Mouse (Mus musculus) neural tube, embryonic 10.5 days (tissue): Measurements from ENCODE around the gene Focad.

Experiments used
- DNase-seq: peaks from one replicate; pipeline ENCODE4 v3.0.0-alpha.2; 2017; ENCODE audit warnings: low spot score; ENCODE audit errors: extremely low spot score

Focad gene

DNA sequence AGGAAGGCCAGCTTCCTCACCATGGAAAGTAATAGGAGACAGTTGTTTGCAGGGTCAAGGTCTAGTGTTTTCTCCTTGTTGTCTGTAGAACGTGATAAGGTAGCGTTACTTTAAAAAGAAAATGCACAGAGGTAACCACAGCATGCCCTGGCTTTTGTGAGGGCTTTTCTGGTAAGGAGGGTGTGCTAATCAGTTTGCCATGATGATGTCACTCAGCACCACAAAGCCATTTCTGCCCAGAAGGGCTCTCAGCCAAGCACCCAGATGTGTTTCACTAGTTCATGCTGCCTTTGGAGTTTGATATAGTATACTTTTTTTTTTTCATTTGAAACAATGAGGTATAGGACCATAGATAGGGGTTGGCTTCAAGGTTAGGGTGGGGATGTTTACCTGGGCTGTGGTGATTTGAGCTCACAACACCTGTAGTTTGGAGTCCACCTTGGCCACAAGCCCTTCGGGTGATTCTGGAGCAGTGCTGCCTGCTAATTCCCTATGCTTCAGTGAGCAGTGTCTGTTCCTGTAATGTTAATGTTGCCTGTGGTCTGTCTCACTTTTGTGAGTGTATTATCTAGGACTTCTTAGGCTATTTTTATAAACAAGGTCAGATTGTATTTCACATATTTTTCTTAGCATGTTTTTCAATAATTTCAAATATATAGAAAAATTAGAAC lies 61.2 kb downstream of the Focad start:
- no peak for DNase-seq

DNA sequence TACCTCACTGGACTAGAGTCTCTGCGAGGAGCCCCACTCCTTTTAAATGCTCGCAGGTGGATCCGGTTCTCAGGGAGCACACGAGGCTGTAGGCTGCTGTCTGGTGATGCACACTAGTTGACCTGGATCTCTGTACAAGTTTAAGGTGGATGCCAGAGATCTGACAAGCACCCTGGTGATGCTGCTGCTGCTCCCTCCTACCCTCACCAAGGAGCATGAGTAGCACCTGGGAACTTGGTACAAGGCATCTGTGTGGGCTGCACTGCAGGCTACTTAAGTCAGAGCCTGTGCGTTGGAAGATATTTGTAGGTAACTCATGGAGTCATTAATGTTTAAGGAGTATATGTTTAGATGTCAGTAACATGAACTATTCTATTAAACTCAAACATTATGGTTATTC lies 62.5 kb downstream of the Focad start:
- no peak for DNase-seq

DNA sequence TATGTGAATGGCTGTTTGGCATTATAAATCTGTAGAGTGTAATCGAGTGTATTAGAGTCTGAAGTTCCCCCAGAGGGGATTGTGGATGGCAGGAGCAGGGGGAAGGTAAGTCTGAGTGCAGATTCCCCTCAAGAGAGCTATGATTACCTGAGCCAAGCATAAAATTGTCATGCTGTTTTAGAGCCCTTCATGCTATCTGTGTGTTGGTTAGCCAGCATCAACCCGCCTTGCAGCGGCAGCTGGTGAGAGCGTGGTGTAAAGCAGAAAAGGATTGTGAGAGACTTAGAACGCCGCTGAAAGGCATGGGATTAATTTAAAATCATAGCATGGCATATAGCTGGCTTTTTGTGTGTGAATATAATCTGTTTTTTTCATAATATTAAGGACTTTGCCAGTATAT lies 63.2 kb downstream of the Focad start:
- DNase-seq: no peak

DNA sequence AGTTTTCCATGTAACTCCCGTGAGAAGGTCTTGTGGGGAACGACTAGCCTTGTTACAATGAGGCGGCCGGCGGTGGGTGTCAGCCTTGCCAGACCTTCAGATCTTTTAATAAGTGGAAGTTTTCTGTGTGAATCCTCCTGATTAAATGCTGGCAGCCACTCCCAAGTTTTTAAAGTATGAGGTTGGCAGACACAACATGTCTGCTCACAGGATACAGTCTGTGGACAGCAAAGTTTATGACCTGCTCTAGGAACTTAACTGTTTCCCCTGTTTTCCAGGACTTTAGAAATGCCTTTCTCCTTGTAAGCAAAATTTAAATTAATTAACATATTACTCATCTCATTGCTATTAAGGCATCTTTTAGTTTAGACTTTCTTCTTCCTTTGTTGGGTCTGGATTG lies 64.8 kb downstream of the Focad start:
- no peak for DNase-seq

DNA sequence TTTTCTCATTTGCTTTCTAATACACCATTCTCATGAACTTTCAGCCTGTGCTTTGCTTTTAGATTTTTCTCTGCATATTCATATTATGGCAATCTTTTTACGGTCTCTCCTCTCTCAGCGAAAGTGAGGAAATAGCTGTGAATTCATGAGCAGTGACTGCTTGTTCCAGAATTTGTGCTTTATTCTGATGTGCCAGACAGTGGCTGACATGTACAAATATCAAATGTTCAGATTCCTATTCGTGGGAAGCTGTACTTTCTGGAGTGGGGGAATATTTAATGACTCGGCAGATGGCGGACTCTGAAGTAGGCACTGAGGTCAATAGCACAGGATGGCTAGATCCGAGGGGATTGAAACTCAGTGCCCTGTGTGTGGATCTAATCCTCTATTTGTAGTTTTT lies 65.3 kb downstream of the Focad start:
- DNase-seq: no peak

DNA sequence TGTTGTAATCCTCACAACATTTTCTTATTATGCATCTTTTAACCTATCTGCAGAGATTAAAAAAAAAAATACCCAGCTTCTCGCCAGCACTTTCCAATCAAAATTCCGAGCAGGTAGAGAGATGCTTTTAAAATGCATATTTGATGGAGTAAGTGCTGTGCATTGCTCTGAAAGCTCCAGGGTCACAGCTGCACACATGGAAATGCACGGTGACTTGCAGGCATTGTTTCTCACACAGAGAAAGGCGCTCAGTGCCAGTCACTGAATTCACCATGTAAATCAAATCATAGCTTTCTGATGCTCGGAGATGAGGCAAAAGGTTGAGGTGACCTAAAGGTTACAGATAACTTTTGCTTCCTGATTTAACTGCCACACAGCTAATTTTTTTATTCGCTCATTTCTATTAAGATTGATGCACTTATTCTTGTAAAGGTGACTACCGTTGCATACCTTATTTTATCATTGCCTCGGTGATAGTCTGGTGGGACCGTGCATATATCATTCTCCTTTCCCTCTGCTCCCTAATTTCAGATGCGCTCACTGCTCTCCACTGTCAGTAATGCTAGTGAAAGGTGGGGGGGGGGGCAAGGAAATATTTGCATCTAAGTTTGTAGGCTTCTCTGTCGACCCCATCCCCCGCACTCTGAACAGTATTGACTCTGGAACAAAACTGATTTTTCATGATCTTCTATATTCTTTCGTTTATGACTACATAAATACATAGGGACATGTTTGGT lies 69.2 kb downstream of the Focad start:
- no peak for DNase-seq

DNA sequence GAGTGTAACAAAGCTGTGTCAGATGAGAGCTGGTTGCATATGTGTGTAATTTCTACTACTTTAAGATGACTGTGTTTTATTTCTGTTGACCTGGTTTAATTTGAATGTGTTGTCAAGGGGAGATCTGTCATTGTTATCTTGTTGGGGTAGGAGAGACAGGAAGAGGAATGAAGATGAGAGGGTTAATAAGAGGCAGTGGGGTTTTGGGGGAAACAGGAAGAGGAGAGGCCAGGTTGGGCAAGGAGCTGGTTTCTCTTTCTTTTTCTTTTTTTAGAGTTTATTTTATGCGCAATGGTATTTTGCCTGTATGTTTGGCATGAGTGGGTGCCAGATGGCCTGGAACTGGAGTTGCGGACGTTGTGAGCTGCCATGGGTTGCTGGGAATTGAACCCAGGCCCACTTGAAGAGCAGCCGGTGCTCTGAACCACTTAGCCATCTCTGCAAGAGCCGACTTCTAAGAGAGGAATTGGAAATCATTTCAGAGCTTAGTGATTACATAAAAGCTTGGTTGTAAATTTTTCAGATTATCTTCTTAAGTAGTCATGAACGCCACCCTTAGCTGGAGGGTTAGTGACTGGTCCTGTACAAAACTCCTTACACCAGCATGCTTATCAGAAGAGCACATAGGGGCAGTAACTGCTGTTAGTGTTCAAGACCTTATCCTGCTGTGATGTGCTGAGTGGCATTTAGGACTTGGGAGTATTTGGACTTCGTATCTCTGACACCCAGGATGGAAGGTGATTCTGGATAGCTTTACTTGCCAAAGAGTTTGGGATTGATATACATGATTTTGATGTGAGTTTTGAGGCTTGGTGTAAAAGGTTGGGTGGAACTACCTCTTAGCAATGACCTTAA lies 72.8 kb downstream of the Focad start:
- DNase-seq: no peak

DNA sequence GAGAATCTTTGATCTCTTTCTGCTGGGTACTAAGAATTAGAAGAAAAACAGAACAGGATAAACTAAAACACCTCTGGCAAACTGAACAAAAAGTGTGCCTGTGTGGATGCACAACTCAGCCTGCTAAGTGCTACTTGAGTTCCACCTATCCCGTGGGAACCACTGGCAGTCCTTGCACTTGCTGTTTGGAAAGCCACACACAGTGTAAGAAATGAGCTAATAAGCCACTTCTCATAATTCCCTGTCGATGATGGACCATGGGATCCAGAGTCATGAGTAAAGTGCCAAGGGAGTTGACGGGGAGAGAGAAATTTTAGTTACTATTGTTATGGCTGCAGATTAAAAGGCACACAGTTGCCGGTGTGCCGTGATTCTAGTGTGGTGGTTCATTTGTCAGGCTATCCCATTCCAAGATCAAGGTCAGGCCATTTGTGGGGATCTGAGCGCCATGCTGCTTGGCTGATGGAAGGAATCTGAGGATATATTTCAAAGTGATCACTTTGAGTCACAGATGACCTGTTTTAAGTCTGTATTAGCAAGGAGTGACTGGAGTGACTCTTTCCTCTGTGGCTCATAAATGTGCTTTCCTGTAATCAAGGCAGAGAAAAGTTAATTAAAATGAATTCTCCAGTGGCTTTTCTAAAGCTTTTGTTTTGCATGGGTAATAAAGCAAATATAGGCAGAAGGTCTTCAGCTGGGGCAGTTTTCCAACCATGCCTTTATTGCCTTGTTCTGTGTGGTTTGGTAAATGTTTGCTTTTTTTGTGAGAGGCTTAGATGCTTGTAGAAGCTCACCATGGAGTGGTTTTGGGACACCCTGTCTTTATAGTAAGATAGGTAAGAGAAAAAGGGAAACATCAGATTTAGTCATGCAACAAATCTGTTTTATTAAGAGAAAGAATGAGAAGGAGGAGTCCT lies 80.9 kb downstream of the Focad start:
- no peak for DNase-seq

DNA sequence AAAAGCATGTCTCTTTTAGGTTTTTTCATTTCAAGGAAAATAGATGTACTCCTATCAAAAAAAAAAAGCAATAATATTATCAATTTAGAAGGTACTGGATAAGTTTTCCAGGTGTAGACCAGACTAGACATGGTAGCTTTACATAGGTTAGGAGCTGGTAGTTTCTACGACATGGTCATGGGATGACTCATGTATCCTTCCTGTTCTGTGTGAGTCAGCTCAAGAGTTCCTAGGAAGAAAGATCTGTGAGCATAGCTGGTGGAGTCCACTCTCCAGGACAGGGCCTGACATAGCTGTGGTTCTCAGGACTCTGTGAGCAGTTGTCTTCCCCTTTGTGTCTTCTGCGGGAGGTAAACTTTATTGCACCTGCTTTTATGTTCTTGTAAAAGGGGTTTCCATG lies 84.9 kb downstream of the Focad start:
- no peak for DNase-seq

DNA sequence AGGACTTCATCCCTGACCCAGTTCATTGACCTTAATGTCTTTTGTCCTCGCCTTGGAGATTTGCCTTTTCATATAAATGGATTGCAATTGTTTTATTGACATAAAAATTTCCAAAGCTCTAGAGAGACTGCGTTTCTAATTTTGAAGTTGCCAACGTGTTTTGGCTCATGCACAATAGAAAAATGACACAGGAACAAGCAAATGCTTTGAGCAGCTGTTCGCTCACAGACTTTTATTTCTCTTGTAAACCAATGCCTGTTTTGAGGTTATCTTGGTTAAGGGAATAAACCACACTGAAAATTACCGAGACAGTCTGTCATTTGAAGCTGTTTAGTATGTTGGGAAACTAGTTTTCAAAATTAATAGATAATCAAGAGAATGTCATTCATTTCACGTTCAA lies 89.9 kb downstream of the Focad start:
- DNase-seq: no peak

DNA sequence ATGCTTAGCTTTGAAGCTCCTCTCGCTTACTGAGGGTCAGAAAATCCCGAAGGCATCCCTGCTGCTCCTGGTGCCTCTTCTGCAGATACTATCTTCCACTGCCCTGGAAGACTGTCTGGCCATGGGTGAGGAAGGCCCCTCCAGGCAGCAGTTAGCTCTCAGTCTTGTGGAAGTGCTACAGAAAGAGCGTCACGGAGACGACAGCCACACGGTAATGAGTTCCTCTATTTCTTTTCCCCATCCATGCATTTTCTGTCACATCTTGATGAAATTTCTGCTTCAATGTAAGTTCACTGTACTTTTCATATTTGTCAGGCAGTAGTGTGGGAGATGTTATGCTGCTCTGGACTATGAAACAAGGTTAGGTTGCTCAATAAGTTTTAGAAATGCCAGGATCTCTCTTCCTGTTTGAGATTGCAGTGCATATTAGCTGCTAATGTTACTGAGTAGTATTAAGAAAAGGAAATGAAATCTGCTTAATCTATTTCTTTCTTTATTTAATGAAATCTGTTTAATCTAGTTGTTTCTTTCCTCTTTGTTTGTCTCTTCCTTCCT lies 91.5 kb downstream of the Focad start:
- DNase-seq: no peak

DNA sequence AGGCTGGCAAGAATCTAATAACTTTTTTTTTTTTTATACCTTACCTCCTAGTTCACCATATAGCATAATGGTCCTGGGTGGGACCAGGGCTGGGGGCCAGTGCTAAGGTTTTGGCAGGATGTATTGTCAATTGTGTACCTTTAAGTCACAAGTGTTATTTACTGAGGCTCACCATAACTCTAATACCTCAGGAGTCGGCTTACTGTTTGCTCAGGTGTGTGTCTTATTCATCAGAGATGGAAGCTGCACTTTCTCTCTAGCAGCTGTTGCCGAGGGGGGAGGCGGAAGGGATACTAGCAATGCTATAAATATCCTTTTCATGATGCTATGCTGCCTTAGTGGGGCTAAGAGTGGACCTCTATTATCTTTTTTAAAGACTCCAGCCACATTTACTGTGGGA lies 93.2 kb downstream of the Focad start:
- DNase-seq: no peak

DNA sequence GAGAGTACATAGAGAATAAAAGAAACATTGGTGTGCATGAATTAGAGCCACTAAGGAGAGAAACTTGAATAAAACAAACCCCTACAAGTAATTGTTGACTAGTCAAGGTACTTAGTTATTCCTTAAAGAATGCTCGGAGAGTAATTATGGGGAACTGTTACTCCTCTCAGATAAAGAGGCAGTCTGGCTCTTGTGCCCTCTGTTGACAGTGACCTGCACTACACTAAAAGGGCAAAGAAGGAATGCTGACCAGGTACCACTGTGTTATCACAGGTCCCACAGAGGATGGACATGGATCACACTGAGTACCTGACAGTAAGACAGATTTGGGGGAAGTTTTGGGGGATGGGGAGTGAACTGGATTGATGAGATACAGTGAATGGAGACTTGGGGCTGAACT lies 95.1 kb downstream of the Focad start:
- no peak for DNase-seq

DNA sequence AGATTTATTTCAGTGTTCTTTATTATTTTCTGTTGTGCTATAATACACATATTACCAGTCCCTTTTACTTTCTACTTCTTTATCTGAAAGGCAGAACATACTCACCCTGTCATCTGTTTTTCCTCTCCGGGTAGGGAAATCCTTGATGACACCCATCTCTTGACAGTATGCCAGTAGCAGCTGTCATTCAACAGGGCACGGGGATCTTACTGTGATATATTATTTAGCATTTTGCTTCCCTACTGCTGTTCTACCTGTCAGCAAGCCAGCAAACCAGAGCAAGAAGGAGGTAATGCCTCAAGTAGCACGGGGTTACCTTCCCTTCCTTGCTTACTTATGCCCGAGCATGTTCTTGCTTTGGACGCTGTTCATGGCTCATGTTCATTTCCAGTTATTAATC lies 99.8 kb downstream of the Focad start:
- DNase-seq: no peak

DNA sequence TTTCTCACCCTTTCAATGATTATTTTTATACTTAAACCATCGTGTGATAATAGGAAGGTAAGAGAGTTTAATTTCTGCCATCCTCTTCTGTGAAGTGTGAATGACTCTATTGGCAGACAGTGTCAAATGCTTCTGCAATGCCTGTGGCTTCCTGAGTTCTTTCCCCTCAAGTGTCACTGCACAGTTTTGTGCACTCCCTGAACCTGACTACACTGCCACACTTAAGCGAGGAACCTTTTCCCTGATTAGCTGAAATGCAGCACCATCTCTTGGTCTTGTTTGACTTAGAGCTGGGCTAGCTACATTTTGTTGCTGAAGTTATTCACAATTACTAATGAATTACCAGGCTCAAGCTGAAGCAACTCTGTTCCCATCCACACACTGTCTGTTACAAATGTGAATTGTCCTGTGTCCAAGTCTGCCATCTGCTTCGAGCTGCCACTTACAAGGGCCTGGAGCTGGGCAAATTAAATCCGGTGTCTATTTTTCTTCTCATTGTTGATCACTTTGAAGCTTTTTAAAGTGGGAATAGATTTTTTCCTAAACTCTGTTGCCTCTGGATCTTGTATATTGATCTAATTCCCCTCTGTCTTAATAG lies 101.6 kb downstream of the Focad start:
- no peak for DNase-seq

DNA sequence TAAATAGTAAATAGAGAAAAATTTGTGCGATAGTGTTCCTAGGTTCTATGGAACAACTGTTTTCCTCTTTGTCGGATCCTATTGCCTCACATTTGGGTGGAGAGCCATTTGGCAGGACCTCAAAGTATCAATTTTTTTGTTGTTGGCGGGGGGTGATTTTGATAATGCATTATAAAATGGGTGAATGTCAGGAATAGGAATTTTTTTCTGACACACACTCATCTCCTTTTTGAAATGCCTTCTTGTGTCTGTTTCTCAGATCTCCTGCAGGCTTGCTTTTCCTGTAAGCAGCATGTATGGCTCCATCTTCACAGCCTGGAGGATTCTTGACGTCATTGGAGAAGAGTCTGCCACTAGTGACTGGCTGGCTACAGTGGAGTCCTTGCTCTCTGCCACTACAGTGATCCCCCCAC lies 102.1 kb downstream of the Focad start:
- no peak for DNase-seq

DNA sequence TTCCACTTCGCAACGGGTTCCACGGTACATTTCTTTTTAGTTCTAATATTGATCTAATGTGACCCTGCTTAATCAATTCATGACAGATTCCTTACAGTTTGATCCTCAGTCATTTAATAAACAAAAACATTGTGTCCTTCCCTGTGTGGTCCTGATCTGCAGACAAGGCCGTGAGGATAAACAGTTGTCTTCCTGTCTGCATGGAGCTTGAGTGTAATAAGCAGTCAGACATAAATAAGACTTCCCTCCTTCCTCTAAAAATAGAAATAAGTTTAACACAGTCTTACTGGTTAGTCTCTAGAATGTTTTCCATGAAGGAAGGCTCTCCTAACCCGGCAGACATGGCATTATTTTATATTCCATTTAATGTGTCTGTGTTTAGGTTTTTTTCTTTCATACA lies 102.8 kb downstream of the Focad start:
- DNase-seq: no peak

DNA sequence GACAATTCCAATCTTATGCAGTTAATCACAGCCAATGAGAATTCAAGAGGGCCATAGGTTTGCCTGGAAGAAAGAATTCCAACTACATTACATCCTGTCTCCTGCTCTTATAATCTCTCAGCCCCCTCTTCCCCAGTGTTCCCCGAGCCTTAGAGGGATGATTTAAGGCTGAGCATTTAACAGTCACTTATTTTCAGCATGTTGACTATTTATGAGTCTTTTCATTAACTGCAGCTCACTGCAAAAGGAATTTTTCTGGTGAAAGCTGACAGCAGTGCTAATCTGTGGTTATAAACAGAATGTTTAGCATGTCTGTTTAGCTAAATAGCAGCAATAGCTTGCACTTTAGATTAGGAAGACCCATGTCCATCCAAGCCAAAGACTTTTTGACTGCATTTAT lies 104.8 kb downstream of the Focad start:
- DNase-seq: no peak

DNA sequence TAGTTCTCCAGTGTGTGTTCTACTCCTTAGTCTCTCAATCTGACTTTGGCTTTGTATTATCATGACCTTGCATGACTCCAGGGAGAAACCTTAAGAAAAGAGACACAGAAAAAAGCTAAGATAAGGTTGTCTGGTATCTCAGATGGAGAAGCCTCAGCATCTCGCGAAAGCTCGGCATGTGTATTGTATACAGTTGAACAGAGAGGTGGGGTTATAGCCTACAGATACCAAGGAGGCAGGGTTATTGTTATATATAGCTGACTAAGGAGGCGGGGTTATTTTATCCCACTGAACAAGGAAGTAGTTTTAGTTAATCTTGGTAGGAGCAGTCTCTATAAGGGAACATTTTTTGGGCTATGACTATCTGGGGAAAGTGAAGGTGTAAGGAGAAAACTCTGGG lies 106.6 kb downstream of the Focad start:
- no peak for DNase-seq

DNA sequence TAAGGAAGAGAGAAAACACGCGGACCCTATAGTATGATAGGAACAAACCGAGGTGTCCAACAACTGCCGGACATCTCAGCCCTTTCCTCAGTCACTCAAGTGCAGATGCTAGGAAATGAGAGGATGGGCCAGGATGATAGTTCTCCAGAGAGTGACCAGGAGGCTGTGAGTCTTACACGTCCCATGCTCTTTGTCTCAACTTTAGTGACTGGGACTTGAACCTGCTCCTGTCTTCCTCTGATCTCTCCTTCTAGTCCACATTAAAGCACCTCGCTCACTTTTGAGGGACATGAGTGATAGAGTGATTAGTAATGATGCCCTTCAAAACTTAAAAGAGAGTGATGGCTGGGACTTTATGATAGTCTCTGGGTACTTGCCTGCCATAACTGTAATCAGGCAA lies 114.2 kb downstream of the Focad start:
- no peak for DNase-seq

DNA sequence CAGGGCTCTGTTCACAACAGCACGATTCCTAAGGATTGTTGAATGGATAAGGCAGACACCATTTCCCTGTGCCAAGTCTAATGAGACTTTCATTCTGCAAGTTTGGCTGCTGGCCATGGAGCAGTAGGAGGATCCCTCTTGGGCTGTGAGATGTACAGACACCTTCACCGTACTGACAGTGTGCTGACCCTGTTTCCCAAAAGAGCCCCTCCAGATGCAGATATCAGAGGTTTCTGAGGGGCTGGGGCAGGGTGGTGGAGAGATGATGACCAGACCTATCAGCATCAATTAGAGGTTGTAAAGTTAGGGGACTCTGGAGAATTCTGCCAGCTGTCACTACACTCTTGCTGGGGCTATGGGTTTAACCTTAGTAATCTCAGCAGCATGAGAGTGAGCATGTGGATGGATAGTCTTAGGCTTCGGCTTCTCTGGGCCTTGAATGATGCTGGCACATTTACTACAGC lies 115.0 kb downstream of the Focad start:
- no peak for DNase-seq
